Mouse (Mus musculus): ENCODE results near the gene Myl6b.

Myl6b gene

DNA sequence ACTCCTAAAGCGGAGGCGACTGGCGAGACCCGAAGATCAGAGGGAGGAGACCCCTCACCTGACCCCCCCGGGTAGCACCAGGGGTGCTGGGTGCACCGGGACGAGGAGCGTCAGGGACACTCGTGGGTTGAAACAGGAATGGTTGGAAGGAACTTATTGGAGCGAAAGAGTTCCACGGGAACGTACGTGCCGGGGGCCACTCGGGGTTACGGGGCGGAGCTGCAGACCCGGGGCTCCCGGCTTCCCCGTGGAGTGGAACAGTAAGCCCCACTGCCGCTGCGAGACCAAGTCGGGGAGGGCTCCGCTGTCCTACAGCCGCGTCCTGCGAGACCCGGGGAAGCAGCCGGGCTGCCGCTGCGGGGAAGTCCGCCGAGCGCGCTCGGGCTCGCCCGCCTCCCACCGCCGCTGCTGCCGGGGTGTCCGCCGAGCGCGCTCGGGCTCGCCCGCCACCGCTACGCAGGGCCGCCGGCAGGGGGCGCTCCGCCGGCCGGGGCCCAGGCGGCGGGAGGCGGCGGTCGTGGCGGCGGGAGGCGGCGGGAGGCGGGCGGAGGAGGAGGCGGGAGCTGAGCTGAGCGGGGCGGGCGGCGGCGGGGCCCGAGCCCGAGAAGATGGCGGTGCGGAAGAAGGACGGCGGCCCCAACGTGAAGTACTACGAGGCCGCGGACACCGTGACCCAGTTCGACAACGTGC, 39.6 kb downstream of the Myl6b start, which contains the start of gene Smarcc2:
TSS of gene Smarcc2 (plus strand) at position 530 of the 690 bp plus-strand sequence.
- in situ Hi-C loops (cut with MboI, MseI) = loop anchor here (5.0 to 10.0 kb wide), 2 partner anchors 87 to 124 kb away; partner anchors contain the start of gene Cs (in 1 of the 2)

DNA sequence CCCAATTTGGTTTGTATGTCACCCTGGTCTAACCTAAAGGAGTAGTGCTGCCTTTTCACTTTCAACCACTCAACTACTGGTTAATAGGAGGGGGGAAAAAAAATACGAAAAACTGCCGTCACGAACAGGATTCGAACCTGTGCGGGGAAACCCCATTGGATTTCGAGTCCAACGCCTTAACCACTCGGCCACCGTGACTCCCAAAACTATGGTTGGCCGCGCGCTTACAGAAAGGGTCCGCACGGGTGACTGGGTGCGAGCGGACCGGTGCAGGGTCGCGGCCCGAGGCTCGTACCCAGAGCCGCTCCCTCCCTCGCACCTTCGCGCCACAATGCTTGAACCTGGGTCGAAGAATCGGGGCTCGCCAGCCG, 40.2 kb downstream of the Myl6b start:
- in situ Hi-C loops (cut with MboI, MseI) = loop anchor here (5.0 to 10.0 kb wide), 2 partner anchors 86 to 124 kb away; partner anchors contain the start of gene Cs (in 1 of the 2)

DNA sequence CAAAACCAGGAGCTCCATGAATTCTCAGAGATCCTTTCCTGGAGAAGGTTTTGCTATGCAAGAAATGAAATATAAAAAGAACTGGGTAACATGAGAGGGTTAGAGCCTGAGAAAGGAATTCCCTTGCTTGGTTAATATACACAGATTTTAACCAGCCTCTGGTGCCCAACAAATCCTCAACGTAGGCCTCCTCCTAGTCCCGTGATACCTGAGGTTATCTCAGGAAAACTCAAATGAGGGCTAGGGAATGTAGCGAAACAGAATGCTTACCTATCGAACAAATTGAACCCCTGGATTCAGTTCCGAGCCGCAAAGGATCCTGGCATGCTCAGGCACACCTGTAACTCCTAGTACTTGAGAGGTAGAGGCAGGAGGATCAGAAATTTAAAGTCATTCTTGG, 40.8 kb downstream of the Myl6b start:
- in situ Hi-C loops (cut with MboI, MseI) = loop anchor here (5.0 to 10.0 kb wide), 2 partner anchors 85 to 123 kb away; partner anchors contain the start of gene Cs (in 1 of the 2)

DNA sequence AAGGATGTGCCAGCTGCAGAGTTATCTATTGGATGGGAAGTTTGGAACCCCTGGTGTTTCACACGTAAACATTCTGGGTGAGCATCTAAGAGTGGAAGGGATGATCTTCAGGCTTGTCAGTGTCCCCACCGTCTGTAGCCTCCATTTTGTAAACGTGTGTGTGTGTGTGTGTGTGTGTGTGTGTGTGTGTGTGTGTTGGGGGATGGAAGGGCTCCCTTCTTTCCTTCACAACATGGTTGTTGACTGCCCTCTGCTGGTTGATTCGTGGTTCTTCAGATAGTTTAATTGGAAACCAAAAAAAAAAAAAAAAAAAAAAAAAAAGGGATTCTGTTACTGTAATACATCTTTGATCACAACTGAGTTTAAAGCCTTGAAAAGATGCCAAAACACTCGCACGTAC, 43.2 kb downstream of the Myl6b start:
- in situ Hi-C loops (cut with MboI, MseI) = loop anchor here (5.0 to 10.0 kb wide), 2 partner anchors 83 to 120 kb away; partner anchors contain the start of gene Cs (in 1 of the 2)

DNA sequence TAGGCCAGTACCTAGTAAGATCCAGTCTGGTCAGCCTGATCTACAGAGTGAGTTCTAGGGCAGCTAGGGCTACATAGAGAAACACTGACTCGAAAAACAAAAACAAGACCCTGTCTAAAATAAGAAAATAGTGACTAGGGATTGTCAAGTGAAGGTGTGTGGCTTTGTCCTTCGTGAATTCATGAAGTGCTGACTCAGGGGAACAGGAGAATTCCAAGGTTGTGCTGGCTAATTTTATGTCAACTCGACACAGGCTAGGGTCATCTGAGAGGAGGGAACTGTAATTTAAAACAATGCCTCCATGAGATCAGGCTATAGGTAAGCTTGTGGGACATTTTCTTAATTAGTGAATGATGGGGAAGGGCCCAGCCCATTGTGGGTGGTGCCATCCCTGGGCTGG, 44.0 kb downstream of the Myl6b start:
- in situ Hi-C loops (cut with MboI, MseI) = loop anchor here in 1 of 2 experiments (5.0 to 10.0 kb wide), 2 partner anchors 47 to 120 kb away; partner anchors contain the start of gene Cs

DNA sequence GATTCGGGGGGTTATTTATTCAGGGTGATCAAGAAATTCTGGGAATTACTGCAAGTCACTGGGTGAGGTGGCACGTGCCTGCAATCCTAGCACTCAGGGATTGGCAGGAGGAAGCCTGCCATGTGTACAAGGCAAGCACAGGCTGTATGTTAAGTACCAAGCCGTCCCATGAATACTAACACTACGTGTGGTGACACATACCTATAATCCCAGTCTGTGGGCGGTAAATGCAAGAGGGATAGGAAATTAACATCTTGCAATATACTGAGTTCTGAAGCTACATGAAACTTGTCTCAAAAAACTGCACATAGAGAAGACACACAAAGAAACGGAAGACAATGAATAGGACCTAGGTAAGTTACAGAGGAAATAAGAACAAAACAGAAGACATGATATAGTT, 47.5 kb downstream of the Myl6b start:
- in situ Hi-C loops (cut with MboI, MseI) = loop anchor here in 1 of 2 experiments (5.0 to 10.0 kb wide), 2 partner anchors 44 to 116 kb away; partner anchors contain the start of gene Cs

DNA sequence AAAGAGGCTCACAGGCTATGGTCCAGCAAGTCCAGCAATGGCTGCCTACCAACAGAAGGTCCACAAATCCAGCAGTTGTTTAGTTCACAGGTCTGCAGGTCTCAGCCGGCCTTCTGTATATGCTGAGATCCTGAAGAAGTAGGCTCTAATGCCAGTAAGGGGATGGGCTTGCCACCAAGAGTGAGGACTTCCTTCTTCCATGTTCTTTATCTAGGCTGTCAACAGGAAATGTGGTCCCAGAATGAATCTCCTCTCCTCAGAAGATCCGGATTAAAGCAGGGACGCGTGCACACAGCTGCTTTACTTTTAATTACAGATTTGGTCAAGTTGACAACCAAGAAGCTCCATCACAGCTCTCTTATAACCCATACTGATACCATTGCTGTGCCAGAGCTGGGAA, 53.1 kb downstream of the Myl6b start:
- in situ Hi-C loops (cut with MboI, MseI) = no loop called here

DNA sequence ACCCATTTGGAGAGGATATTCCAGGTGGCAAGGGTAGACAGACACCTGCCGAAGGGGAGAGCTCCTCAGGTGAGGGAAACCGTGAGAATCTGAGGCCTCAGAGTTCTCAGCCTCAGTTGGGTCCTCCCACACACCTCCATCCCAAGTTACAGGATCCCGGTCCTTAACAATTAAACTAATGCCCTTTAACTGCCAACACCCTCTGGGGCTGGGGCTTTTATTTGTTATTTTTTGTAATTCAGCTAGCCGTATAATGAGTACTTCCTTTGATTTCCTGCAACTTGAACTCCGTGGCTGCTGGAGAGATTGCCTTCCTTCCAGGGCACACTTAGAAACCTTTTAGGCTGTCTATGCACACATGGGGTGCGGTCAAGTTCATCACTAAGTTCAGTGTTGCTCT, 54.1 kb downstream of the Myl6b start:
- in situ Hi-C loops (cut with MboI, MseI) = loop anchor here in 1 of 2 experiments (5.0 kb wide), 1 partner anchor 72 kb away; no protein-coding TSS in a partner anchor

All from T-helper 17 cell (primary cell).